Mouse (Mus musculus) adrenal gland, adult 18-20 months (tissue): ENCODE data around the gene Vrk2. TPM values are rescaled to one million over a fixed set of nuclear protein-coding genes. Genes with fewer than 3 reads are reported as not detected.

Experiments used
- DNase-seq, 2 experiments: peaks; one replicate each; pipeline ENCODE4 v3.0.0; 2021 to 2022; ENCODE audit warnings: low spot score in 2 of 2
- total RNA-seq, 2 experiments: library from RNA; stranded (reverse); gene quantifications; 1 replicate in 1 of 2; 2 replicates in 1 of 2; pipeline ENCODE4 v1.2.3; 2021

Vrk2 gene
- total RNA-seq, 2 experiments from 2014 or later, result 5.2 to 5.5 TPM

- no peak for DNase-seq
Observed at GRCm38 (mm10) chr11:26434229-26434628, 159.6 kb downstream of the Vrk2 start.

- no peak for DNase-seq
Observed at GRCm38 (mm10) chr11:26421472-26421871, 172.3 kb downstream of the Vrk2 start.

Other genes with a start within 250 kb of the Vrk2 start
- gene Fancl, start 207.9 kb downstream of the Vrk2 start, total RNA-seq, result 10 to 100 TPM; 10.5 to 12.8 TPM
- gene Gm6899, start 758 bp downstream of the Vrk2 start, total RNA-seq, result not detected